Mouse (Mus musculus) spleen, embryonic (tissue): ENCODE data around the gene Epyc.

Experiments used
- CTCF ChIA-PET: fragments of 350-600 bp; sonication (Branson Sonifier 250); formaldehyde crosslinking; loops from one replicate; lab custom pipeline; 2022; lab: Charles Lee

Gene Epyc

GRCm38 (mm10) chr10:97643768-97644167 lies at the start of gene Epyc:
Epyc (plus strand) TSS chr10:97644068.
- CTCF ChIA-PET: no interaction called here

GRCm38 (mm10) chr10:97595680-97596079 lies 48.2 kb upstream of the Epyc start:
- CTCF ChIA-PET: no interaction called here

- CTCF ChIA-PET: no interaction called here
Measured at GRCm38 (mm10) chr10:97601744-97602143, 42.1 kb upstream of the Epyc start.

- CTCF ChIA-PET: no interaction called here
Measured at GRCm38 (mm10) chr10:97603256-97603655, 40.6 kb upstream of the Epyc start.

- CTCF ChIA-PET: no interaction called here
Measured at GRCm38 (mm10) chr10:97606579-97606978, 37.3 kb upstream of the Epyc start, which contains the start of gene Kera. Kera (plus strand) TSS chr10:97606879.

GRCm38 (mm10) chr10:97622328-97622727 lies 21.5 kb upstream of the Epyc start:
- CTCF ChIA-PET: no interaction called here

- CTCF ChIA-PET: no interaction called here
Measured at GRCm38 (mm10) chr10:97624381-97624780, 19.5 kb upstream of the Epyc start.

GRCm38 (mm10) chr10:97625116-97625515 lies 18.8 kb upstream of the Epyc start:
- CTCF ChIA-PET: no interaction called here

GRCm38 (mm10) chr10:97626543-97626942 lies 17.3 kb upstream of the Epyc start:
- CTCF ChIA-PET: no interaction called here

GRCm38 (mm10) chr10:97631061-97631460 lies 12.8 kb upstream of the Epyc start:
- CTCF ChIA-PET: no interaction called here

GRCm38 (mm10) chr10:97641926-97642325 lies 1.9 kb upstream of the Epyc start:
- CTCF ChIA-PET: no interaction called here

- CTCF ChIA-PET: interaction anchor here (0.7 kb wide), 1 partner anchor 142 kb away, joined by 4 read pairs; no protein-coding TSS in a partner anchor
Measured at GRCm38 (mm10) chr10:97650334-97650733, 6.5 kb downstream of the Epyc start.

- CTCF ChIA-PET: no interaction called here
Measured at GRCm38 (mm10) chr10:97659489-97659888, 15.6 kb downstream of the Epyc start.

GRCm38 (mm10) chr10:97668656-97669055 lies 24.8 kb downstream of the Epyc start:
- CTCF ChIA-PET: no interaction called here

- CTCF ChIA-PET: interaction anchor here (0.6 kb wide), 1 partner anchor 1413 kb away, joined by 4 read pairs; no protein-coding TSS in a partner anchor
Measured at GRCm38 (mm10) chr10:97670202-97670601, 26.3 kb downstream of the Epyc start.

GRCm38 (mm10) chr10:97673239-97673638 lies 29.4 kb downstream of the Epyc start:
- CTCF ChIA-PET: no interaction called here

- CTCF ChIA-PET: no interaction called here
Measured at GRCm38 (mm10) chr10:97682981-97683380, 39.1 kb downstream of the Epyc start.

GRCm38 (mm10) chr10:97687198-97687597 lies 43.3 kb downstream of the Epyc start:
- CTCF ChIA-PET: no interaction called here

- CTCF ChIA-PET: no interaction called here
Measured at GRCm38 (mm10) chr10:97689425-97689824, 45.6 kb downstream of the Epyc start.

- CTCF ChIA-PET: no interaction called here
Measured at GRCm38 (mm10) chr10:97692913-97693312, 49.0 kb downstream of the Epyc start, which contains the start of gene Ccer1. Ccer1 (plus strand) TSS chr10:97693059.

- CTCF ChIA-PET: no interaction called here
Measured at GRCm38 (mm10) chr10:97693398-97694135, 49.7 kb downstream of the Epyc start.

- CTCF ChIA-PET: interaction anchor here (0.6 kb wide), 1 partner anchor 1379 kb away, joined by 3 read pairs; no protein-coding TSS in a partner anchor
Measured at GRCm38 (mm10) chr10:97702321-97702720, 58.5 kb downstream of the Epyc start.

- CTCF ChIA-PET: no interaction called here
Measured at GRCm38 (mm10) chr10:97704562-97704961, 60.7 kb downstream of the Epyc start.
